Comparison of ENCODE assay signal across 9 mouse cellular contexts in genomic region chr17:28204052-28204720, GRCm38 (mm10). TPM values are rescaled to one million over a fixed set of nuclear protein-coding genes. Genes with fewer than 3 reads are reported as not detected.
A peak's percentile ranks its signal among the peaks of the same experiment; 100 is the strongest.
DNase-seq lines count a peak whose midpoint lies in the region; ATAC-seq and TF ChIP-seq lines count a peak whose summit lies in the region.
"Had no signal": no experiment of that assay in that cellular context is flagged by ENCODE, and none has a peak within 500 bp of the region (broad histone marks: within the 10 kb centered on the region; RNA-seq: fewer than 3 reads in every experiment).

No protein-coding gene starts in this region.

- TF ChIP-seq POLR2A in cerebellum, adult 2 months (IDR thresholded peaks at IDR 0.05; ENCODE audit: borderline replicate concordance, insufficient read depth, low read length), result no peak

- H3K4me3 ChIP-seq in cerebellum, adult 2 months (replicated peaks; ENCODE audit: insufficient read depth, low read depth, low read length), result no peak overlapping the region

- TF ChIP-seq CTCF in cerebellum, adult 2 months (IDR thresholded peaks at IDR 0.05; ENCODE audit: borderline replicate concordance, insufficient read depth, low read depth, low read length), result peak; percentile 85

- no peak overlapping the region for H3K27ac ChIP-seq in cerebellum, adult 2 months (ENCODE audit: insufficient read depth, low read length)
- H3K27ac ChIP-seq: macrophage had no signal

- peak; percentile 56 to 65 for DNase-seq in layer of hippocampus, postnatal 10 days (ENCODE audit: low spot score in 2 of 2)
- no peak for DNase-seq in layer of hippocampus, postnatal 36 days
- DNase-seq in NIH3T3 (ENCODE audit: low read depth), result peak; percentile 70
- peak; percentile 41 to 55 for DNase-seq in cerebellum, adult 2 months
- DNase-seq in lung, postnatal 10 days, result peak; percentile 53
- DNase-seq in skeletal muscle tissue, adult 2 months (ENCODE audit: low read depth, low spot score), result peak; percentile 44
- no peak for DNase-seq in layer of hippocampus, adult 9-10 months (ENCODE audit: low spot score)

- ATAC-seq in granulocyte monocyte progenitor cell, adult 5-6 weeks (replicated peaks; ENCODE audit: poor library complexity, severe bottlenecking), result 0 out of 2 replicates have a peak, but pooled peaks have one; percentile 18

- H3K27me3 ChIP-seq in cerebellum, adult 2 months (ENCODE audit: control insufficient read depth, insufficient read depth, low read length), result no peaks in the 10 kb centered on the region

- no peaks in the 10 kb centered on the region for H3K4me1 ChIP-seq in cerebellum, adult 2 months (ENCODE audit: control insufficient read depth, insufficient read depth, low read length)

- 47% methylated on average over 14 of the region's 14 CpGs for WGBS in cerebellum, adult 2 months

RNA-seq across cellular contexts. Expression of gene Def6, which starts 3.4 kb away (rescaled TPM):
- total RNA-seq in layer of hippocampus, postnatal 10 days (2021), result 1 to 10 TPM; 6.4 to 7.1 TPM
- total RNA-seq in layer of hippocampus, postnatal 36 days (2021), result 1 to 10 TPM; 2.1 to 3.4 TPM
- 4.2 and 5.4 TPM in 2 replicates for polyA plus RNA-seq in cerebellum, adult 2 months (2012; rRNA removed)
- 57.9 and 67.3 TPM in 2 replicates for total RNA-seq in granulocyte monocyte progenitor cell, adult 5-6 weeks (2014; fragmentation: Nextera tagmentation)
- total RNA-seq in granulocyte monocyte progenitor cell, adult 5-6 weeks (2017), result 108 and 142 TPM in 2 replicates

RNA-seq across cellular contexts. Expression of gene Zfp523, which starts 27.3 kb away (rescaled TPM):
- 10 to 100 TPM; 76.1 to 80.4 TPM for total RNA-seq in layer of hippocampus, postnatal 10 days (2021)
- total RNA-seq in layer of hippocampus, postnatal 36 days (2021), result 100 to 1,000 TPM; 101 to 112 TPM
- polyA plus RNA-seq in cerebellum, adult 2 months (2012; rRNA removed), result 71.9 and 77.1 TPM in 2 replicates
- total RNA-seq in granulocyte monocyte progenitor cell, adult 5-6 weeks (2014; fragmentation: Nextera tagmentation), result 14.5 and 20.9 TPM in 2 replicates
- 19.5 and 29.1 TPM in 2 replicates for total RNA-seq in granulocyte monocyte progenitor cell, adult 5-6 weeks (2017)

RNA-seq across cellular contexts. Expression of gene Ppard, which starts 28.3 kb away (rescaled TPM):
- 10 to 100 TPM; 25.8 to 29.0 TPM for total RNA-seq in layer of hippocampus, postnatal 10 days (2021)
- total RNA-seq in layer of hippocampus, postnatal 36 days (2021), result 10 to 100 TPM; 22.8 to 30.3 TPM
- polyA plus RNA-seq in cerebellum, adult 2 months (2012; rRNA removed), result 26.8 and 27.1 TPM in 2 replicates
- 8.4 and 8.8 TPM in 2 replicates for total RNA-seq in granulocyte monocyte progenitor cell, adult 5-6 weeks (2014; fragmentation: Nextera tagmentation)
- total RNA-seq in granulocyte monocyte progenitor cell, adult 5-6 weeks (2017), result 0.34 and 5.6 TPM in 2 replicates

Comparison
In these comparisons a context has a peak if more than half of its experiments do, and no peak if none do; other contexts are left out.
1. DNase-seq: peak in layer of hippocampus, postnatal 10 days (2 of 2), NIH3T3 (single experiment), cerebellum, adult 2 months (2 of 2), lung, postnatal 10 days (single experiment) and skeletal muscle tissue, adult 2 months (single experiment); none in layer of hippocampus, postnatal 36 days (0 of 2) and layer of hippocampus, adult 9-10 months (single experiment).
2. RNA of gene Def6, which starts 3.4 kb away (total RNA-seq): 57.9 to 142 TPM in granulocyte monocyte progenitor cell, adult 5-6 weeks; 6.4 to 7.1 TPM in layer of hippocampus, postnatal 10 days and 2.1 to 3.4 TPM in layer of hippocampus, postnatal 36 days; every median in the first group is over 4 times any median in the second.